ENCODE assay signal across 16 mouse cellular contexts in genomic region chrX:35897648-35898500, GRCm38 (mm10). TPM values are rescaled to one million over a fixed set of nuclear protein-coding genes. Genes with fewer than 3 reads are reported as not detected.
DNase-seq lines count a peak whose midpoint lies in the region; ATAC-seq and TF ChIP-seq lines count a peak whose summit lies in the region.
"Had no signal": no experiment of that assay in that cellular context is flagged by ENCODE, and none has a peak within 500 bp of the region (broad histone marks: within the 10 kb centered on the region; RNA-seq: fewer than 3 reads in every experiment).

No protein-coding gene starts in this region.

- H3K9me3 ChIP-seq in forebrain, embryonic 13.5 days (replicated peaks): no peaks in the 10 kb centered on the region
- H3K9me3 ChIP-seq: neural tube, embryonic 15.5 days had no signal

- no peaks in the 10 kb centered on the region for H3K36me3 ChIP-seq in spleen, adult 2 months (ENCODE audit: control insufficient read depth, insufficient read depth, low read length)
- H3K36me3 ChIP-seq in forebrain, embryonic 13.5 days (ENCODE audit: poor library complexity, severe bottlenecking): no peaks in the 10 kb centered on the region
- H3K36me3 ChIP-seq: neural tube, embryonic 15.5 days had no signal

- no peak overlapping the region for H3K9ac ChIP-seq in forebrain, embryonic 13.5 days
- H3K9ac ChIP-seq: neural tube, embryonic 15.5 days had no signal

- TF ChIP-seq CTCF in spleen, adult 2 months (IDR thresholded peaks at IDR 0.05; ENCODE audit: extremely low read depth, insufficient read depth, insufficient read length, insufficient replicate concordance): no peak

- H3K4me3 ChIP-seq in spleen, adult 2 months (ENCODE audit: extremely low read depth, insufficient read depth, insufficient read length): peak overlapping the region; percentile 4; the same call in 1 of the 2 replicates
- no peak overlapping the region for H3K4me3 ChIP-seq in brown adipose tissue, adult 24 weeks (ENCODE audit: insufficient read depth, low read depth, low read length)
- no peak overlapping the region for H3K4me3 ChIP-seq in forebrain, embryonic 13.5 days
- H3K4me3 ChIP-seq: neural tube, embryonic 15.5 days had no signal

- peak in 1 of 2 experiments; percentile 14 for DNase-seq in spleen, adult 2 months (ENCODE audit: low read depth in 1 of 2, low spot score in 2 of 2)
- no peak for DNase-seq in spleen, adult 18-20 months
- peak; percentile 52 for DNase-seq in thymus, postnatal 25 days
- DNase-seq in left cerebral cortex, adult 8-10 months (ENCODE audit: low spot score in 2 of 2): no peak
- DNase-seq in layer of hippocampus, postnatal 25 days (ENCODE audit: extremely low spot score in 1 of 2, low spot score in 1 of 2): no peak
- DNase-seq: adrenal gland, postnatal 14 days; cerebellum, adult 8-10 months; heart, adult 11 months; kidney, adult 11 months; lung, postnatal 14 days; right cerebral cortex, postnatal 14 days had no signal

- 0 out of 2 replicates have a peak, but pooled peaks have one; percentile 35 for ATAC-seq in monocyte, adult 5-6 weeks (replicated peaks; ENCODE audit: insufficient number of reproducible peaks, low FRiP score, low TSS enrichment, poor library complexity, severe bottlenecking)
- no peak for ATAC-seq in forebrain, embryonic 13.5 days
- ATAC-seq: midbrain, embryonic 16.5 days had no signal

- H3K27me3 ChIP-seq in spleen, adult 2 months (ENCODE audit: control insufficient read depth, insufficient read depth, low read length): no peaks in the 10 kb centered on the region
- no peaks in the 10 kb centered on the region for H3K27me3 ChIP-seq in forebrain, embryonic 13.5 days
- H3K27me3 ChIP-seq: neural tube, embryonic 15.5 days had no signal

- no peak for TF ChIP-seq POLR2A in spleen, adult 2 months (IDR thresholded peaks at IDR 0.05; ENCODE audit: low read depth, low read length)

- peak overlapping the region; percentile 86 for H3K27ac ChIP-seq in spleen, adult 2 months (ENCODE audit: insufficient read depth, low read length)
- H3K27ac ChIP-seq in brown adipose tissue, adult 24 weeks (replicated peaks; ENCODE audit: low read depth, low read length): peak overlapping the region; percentile 24; the same call in 1 of the 2 replicates
- no peak overlapping the region for H3K27ac ChIP-seq in forebrain, embryonic 13.5 days
- H3K27ac ChIP-seq: neural tube, embryonic 15.5 days had no signal

- 35% methylated on average over 11 of the region's 11 CpGs for WGBS in spleen, adult 2 months
- 78% methylated on average over 11 of the region's 11 CpGs for WGBS in forebrain, embryonic 13.5 days

- peaks cover 16% of the 10 kb centered on the region; the same call in 1 of the 2 replicates for H3K4me1 ChIP-seq in spleen, adult 2 months (ENCODE audit: control insufficient read depth, insufficient read depth, insufficient read length)
- H3K4me1 ChIP-seq in brown adipose tissue, adult 24 weeks (ENCODE audit: control insufficient read depth, insufficient read depth, insufficient read length, low read length): peaks cover 2% of the 10 kb centered on the region; the same call in 1 of the 2 replicates
- H3K4me1 ChIP-seq in forebrain, embryonic 13.5 days: no peaks in the 10 kb centered on the region
- H3K4me1 ChIP-seq: neural tube, embryonic 15.5 days had no signal

- H3K4me2 ChIP-seq in forebrain, embryonic 13.5 days: no peak overlapping the region
- H3K4me2 ChIP-seq: neural tube, embryonic 15.5 days had no signal

RNA-seq across cellular contexts. Expression of gene Dock11, which starts 9.2 kb away (rescaled TPM):
- polyA plus RNA-seq in spleen, adult 2 months (2012; rRNA removed): 4.4 and 4.5 TPM in 2 replicates
- 2.6 and 3.9 TPM in 2 replicates for polyA plus RNA-seq in brown adipose tissue, adult 24 weeks (2012; ENCODE audit: insufficient read depth, insufficient read length, missing spikeins)
- 179 to 261 TPM (median 185 TPM) in 3 replicates for total RNA-seq in monocyte, adult 5-6 weeks (2017)
- 1 to 10 TPM; 6.9 to 7.9 (median 7.3) TPM for total RNA-seq in left cerebral cortex, adult 8-10 months (2022)
- 10 to 100 TPM; 13.7 to 17.9 TPM for total RNA-seq in layer of hippocampus, postnatal 25 days (2021)
- polyA plus RNA-seq in forebrain, embryonic 13.5 days (2015; fragmentation: Nextera tagmentation; extraction: Ambion mirVana): 17.0 and 18.6 TPM in 2 replicates
